Mouse (Mus musculus): Measurements from ENCODE around the gene Ctss.

DNA sequence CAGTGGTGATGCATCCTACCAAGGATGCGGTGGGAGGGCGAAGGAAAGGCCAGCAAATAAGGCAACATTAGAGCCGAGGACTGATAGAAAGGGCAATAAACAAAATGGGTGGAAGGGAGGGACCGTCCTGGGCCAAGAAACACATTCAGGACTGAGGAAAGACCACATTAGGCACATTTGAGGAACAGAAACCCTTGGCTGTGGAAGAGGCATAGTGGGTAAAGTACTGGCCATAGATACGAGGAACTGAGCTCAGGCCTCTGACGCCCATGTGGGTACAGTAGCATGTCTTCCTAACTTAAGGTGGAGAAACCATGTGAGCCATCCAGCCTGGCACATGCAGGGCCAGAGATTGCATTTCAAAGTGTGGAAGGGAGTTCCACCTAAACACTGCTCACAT is 3.2 kb downstream of the Ctss start:
- TF ChIP-seq CTCF (IDR thresholded peaks at IDR 0.05; ENCODE audit: low read depth, low read length), result no peak
- no peak for TF ChIP-seq POLR2AphosphoS5 (IDR thresholded peaks at IDR 0.05; ENCODE audit: insufficient replicate concordance, low read depth, low read length)
